Mouse (Mus musculus) adrenal gland, adult 8-10 months (tissue): ENCODE data around the gene Rilpl1. TPM values are rescaled to one million over a fixed set of nuclear protein-coding genes. Genes with fewer than 3 reads are reported as not detected.
"Not testable (repeated sequence)": the region's sequence is repeated elsewhere in the genome, so short reads cannot be mapped to it uniquely, and the experiment has no call there.

Source experiments
- DNase-seq: peaks from one replicate; pipeline ENCODE4 v3.0.0; 2022
- total RNA-seq, 4 experiments: library from RNA; stranded (reverse); gene quantifications; 2 replicates each; pipeline ENCODE4 v1.2.4; 2022

Gene Rilpl1
- total RNA-seq, 4 experiments from 2014 or later = 16.1 to 26.7 (median 21.0) TPM

DNA sequence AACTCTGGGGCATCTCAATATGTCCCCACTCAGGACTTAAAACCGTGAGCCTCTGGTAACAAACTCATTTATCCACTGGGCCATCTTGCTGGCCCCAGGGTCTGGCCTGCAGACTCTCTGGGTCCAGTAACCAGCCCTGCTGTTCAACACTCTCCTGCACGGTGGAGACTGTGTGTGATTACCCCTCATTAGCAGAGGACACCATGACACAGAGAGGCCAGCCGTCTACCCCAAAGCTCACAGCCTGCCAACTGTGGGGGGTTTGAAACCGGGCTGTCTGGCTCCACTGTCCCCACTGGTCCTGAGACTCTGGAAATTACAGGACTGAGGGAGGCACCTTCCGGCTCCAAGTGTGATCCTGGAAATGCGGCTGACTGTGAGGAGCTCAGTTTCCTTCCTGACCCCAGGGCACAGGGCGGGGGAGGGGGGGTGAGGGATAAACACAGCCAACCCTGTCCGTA is 2.0 kb downstream of the Rilpl1 start:
- DNase-seq = no peak

DNA sequence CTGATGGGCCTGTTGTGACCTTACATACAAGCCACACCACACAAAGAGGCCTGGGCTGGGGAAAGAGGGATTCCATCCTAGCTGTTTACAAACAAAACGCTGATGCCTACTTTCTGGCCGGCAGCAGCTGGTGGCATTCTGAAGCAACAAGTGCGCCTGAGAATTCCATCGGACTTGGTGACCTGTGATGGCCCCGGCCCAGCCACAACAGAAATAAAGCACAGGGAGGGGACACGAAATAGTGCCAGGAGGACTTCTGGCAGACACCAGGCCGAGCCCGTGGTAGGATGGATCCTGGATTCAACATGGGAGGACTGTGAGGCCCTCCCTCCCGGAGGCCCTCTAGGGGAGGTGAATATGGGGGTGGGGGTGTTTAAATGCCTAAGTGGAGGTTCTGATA is 2.4 kb downstream of the Rilpl1 start:
- DNase-seq = no peak

DNA sequence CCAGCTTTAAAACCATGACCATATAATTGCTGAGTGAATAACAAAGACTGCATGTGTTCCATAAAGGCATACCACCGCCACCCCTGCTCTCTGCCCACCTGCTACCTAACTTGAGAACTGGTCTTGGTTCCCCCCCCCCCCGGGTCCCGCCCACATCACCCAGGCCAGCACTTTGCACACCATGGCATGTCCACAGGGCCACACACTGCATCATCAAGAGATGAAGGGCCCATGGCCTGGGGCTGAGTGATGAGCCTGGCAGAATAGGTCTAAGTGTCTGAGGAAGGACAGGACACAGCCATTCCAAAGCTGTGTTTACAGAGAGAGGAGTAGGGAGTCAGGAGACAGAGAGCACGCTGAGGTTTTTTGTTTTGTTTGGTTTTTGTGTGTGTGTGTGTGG is 2.8 kb downstream of the Rilpl1 start:
- no peak for DNase-seq

DNA sequence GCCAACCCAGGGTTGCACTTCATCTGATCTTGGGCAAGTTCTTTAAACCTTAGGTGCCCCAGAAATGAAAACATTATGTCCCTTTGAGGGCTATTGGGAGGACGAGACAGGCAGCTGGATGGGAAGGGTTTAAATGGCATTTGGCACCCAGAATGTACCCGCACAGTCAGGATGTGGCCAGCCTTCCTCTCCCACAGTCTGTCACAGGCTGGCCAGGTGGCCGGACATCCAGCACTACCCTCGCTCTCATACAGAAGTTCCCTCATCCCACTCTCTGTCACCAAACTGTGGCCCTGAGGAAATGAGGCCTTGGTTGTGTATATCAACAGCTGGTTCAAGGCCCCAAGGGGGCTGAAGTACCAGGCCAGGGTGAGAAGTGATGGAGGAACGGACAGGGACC is 6.2 kb downstream of the Rilpl1 start:
- no peak for DNase-seq

DNA sequence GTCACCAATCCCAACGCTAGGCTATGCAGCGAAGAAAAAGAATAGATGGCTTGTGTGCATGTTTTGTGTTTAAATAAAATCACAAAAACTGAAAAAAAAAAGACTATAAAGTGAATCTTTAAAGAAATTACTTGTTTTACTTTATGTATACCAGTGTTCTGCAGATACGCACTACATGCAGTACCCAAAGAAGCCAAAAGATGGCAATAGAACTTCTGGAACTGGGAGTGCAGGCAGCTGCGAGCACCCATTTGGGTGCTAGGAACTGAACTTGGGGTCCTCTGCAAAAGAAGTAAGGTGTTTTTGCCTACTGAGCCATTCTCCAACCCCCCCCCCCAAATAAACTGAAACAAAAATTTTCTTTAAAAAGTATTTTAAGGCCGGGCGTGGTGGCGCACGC is 8.2 kb downstream of the Rilpl1 start:
- no peak for DNase-seq

DNA sequence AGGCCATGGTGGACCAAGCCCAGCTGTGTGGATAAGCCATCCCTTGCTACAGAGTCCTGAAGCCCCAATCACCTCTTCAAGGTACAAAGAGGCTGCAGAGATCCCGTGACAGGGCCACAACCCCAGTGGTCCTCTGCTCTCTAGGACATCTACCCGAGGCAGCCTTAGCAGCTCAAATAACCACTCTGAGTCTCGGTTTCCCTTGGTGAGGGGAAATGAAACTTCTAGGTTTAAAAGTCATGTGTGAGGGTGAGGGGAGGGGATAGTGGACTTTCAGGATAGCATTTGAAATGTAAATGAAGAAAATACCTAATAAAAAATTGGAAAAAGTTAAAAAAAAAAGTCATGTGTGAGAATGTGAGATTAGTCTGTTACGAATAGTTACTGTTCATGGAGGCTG is 9.6 kb downstream of the Rilpl1 start:
- no peak for DNase-seq

DNA sequence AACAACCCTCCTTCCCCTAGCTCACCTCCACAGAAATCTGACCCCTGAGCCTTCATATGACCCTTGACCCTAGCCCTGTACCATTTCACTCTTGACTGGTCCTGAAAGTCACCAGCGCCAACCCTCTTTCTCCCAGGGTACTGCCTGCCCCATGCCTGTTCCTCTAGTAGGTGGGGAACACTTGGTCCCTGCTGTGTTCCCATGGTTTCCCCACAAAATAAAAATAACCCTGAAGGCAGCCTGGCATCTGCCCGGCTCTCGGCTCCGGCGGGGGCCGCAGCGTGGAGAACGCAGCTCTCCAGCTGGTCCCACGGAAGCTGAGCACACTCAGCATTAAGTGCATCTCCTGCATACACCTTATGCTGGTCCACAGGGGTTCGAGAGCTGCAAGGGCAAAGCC is 12.5 kb downstream of the Rilpl1 start:
- DNase-seq = no peak

DNA sequence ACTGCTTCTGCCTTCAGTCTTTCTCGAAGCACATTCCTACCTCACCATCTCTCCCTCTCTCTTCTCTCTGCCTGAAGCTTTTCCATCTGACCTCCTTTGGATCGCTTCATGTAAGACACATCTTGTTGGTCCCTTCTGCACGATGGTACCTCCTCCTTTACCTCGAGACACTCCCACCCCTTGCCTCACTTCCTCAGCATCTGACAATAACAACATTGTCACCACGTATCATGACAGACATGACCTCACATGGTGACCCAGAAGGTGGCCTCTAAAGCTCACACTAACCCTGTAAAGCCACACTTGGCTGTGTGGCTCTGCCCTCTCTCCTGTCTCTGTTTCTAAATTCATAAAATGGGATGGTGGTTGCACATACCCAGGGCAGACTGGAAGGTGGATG is 15.4 kb downstream of the Rilpl1 start:
- no peak for DNase-seq

DNA sequence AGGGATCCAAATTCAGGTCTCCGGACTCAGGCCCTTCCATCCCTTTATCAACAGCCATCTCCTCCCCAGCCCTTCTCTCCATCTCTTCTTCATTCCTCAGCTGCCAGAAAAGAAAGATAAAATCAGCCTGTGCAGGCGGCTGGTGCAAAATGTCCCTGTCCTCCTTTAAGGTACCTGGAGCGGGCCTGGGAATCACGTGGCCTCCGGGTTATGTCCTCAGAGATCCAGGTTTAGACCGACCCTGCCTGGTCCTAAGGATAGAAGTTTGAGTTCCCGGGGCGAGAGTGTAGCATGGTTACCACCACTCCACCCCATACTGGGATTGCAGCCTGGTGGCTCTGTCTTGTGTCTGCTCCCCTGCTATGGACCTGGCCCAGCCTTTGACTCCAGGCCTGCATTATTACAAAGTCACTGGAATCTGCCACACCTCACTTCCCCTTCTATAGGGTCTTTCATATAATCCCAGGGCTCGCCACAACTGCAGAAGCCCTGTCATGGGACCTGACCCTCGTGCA is 20.6 kb downstream of the Rilpl1 start:
- no peak for DNase-seq

DNA sequence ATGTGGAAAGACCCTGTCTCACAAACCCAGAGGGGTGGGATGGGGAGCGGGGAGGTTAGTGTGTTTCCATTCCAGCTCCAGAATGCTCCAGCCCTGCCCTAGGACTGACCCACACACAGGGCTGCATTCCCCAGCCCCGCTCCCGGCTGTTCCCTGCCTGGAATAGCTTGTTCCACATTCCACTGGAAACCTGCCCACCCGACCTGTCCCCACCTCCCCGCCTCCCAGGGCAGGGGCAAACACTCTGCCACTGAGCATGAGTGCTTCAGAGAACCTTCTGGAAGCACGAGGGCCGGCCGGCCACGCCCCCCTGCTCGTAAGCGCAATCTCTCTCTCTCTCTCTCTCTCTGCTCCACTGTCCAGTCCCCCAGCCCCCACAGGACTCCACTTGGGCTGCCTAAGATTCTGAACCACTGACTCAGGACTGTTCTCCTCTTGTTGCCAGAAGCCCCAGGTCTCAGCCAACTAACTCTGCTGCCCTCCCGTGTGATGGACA is 21.4 kb downstream of the Rilpl1 start:
- DNase-seq = no peak

DNA sequence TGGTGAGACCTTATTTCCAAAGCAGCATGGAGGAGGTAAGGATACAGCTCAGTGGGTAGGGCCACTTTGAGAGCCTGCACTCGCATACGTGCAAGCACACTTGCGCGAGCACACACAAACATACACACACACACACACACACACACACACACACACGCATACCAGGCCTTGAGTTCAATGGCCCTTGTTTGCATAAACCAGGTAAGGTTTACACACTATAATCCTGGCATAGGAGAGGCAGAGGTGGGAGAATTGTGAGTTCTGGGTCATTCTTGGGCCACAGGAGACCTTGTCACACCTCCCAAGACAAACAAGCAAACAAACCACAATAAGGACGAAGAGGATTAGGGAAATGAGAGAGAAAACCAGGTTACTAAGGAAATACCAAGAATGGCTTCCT is 22.0 kb downstream of the Rilpl1 start:
- DNase-seq = no peak

DNA sequence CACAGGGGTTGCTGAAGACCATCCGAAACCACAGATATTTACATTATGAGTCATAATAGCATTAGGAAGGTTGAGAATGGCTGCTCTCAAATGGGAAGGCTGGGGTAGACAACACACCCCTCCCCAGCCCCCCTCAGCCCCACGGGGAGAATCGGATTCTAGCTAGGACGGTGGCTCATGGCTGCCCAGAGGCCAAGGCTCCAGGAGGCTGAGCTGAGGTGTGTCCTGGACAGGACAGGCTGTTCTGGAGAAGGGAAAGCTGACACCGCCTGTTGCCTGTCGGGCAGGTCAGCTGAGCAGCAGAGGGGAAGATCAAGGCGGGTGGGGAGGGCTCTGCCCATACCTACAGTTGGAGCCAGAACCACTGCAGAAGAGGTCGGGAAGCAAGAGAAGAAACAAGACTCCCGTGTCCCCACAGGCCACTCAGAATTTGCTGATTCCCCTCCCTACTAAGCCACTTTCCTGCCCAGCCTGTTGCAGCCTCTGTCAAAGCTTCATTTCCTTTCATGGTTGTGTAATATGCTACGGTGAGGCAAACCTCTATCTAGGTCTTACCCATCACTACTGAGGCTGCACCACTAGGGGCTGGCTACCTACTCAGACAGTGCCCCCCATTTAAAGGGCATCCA is 24.3 kb downstream of the Rilpl1 start:
- no peak for DNase-seq

DNA sequence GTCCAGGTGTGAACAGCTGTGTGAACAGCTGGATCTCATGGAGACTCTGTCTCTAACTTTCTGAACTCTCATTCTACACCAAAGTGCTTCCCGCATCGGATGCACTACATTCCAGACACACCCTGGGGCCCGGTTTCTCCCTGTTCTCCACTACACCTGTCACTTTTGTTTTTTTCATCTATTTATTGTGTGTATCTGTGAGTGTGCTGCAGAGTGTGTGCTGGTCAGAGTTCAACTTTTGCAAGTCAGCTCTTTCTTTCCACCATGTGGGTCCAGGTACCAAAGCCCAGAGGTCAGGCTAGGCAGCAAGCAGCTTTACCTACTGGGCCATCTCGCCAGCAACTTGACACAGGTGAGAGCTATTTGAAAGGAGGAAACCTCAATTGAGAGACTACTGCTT is 26.0 kb downstream of the Rilpl1 start:
- no peak for DNase-seq

DNA sequence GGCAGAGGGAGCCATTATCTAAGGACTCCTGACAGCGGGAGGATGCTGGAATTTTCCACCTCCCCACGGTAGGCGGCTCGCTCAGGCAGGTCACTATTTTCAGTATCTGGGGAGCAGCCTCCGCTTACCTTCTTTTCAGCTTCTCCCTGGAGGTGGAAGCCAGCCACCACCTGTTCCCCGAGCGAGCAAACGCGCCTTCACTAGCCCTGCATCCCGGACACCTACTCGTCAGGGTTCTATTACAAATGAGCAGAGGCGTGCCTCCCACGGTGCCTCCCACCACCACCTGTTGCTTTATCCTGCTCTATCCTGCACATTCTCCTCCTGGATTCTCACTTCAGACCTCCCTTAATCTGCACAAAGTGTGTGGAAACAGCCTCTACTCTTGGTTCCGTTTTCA is 27.4 kb downstream of the Rilpl1 start:
- DNase-seq = no peak

DNA sequence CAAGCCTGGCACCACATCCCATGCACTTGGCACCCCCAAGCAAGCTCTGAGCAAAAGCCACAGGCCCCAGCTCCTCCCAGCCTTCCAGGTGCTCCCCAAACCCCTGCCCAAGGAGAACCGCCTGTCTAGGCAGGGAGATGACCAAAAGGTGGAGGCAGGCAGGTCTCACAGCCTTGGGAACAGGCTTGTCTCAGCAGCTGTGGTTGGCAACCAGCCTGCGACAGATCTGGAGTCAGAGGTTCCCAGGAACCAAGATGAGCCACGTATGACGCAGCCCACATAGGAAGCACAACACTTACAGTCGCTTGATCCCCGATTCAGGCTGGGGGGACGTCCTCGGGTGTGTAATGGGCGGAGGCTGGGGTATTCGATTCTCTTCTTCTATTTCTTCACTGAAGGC is 29.6 kb downstream of the Rilpl1 start:
- no peak for DNase-seq

DNA sequence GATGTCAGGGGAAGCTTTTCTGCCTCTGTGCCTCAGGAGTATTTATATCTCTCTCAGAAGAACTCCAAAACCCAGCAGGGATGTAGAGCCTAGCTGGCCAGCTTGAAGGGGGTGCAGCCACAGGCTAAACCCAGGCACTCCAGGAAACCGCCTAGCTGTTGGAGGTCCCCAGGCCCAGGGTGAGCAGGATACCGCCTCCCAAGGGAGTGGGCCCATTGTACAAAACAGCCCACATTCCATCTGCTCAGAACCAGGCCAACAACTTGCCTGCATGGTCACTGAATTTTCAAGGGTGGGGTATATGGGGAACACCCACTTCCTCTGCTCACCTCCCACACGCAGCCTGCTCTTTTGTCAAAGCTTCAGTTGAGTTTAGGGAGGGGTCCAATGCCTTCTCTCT is 30.6 kb downstream of the Rilpl1 start:
- no peak for DNase-seq

DNA sequence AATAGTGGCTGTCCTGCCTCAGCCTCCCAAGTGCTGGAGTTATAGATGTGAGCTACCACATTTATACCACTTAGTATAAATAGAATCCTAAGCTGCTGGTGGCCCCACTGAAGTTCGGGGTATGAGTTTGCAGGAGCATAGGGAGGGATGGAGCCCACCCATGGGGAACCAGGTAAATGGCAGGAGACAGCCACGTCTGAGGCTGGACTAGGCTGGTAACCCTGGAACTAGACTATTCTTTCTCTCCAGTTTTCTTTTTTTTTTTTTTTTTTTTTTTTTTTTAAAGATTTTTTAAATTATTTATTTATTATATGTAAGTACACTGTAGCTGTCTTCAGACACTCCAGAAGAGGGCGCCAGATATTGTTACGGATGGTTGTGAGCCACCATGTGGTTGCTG is 31.2 kb downstream of the Rilpl1 start:
- not testable (repeated sequence) for DNase-seq

DNA sequence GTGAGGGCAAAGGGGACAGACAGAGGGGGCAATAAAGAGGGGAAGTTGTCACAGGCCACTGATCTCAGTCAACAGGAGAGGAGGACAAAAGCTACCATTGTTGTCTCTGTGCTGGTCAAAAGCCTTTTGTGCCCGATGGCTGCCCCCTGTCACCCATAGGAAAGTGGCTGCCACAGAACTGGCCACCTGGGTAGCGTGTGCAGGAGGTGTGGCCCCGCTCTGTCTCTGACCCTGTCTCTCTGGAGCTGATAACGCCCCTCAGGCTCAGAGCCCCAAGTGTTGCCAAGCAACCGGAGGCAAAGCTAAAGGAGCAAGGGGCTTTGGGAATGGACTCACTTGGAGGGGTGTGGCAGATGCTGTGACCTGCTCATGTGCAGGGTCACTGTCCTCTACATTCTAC is 32.2 kb downstream of the Rilpl1 start:
- no peak for DNase-seq

DNA sequence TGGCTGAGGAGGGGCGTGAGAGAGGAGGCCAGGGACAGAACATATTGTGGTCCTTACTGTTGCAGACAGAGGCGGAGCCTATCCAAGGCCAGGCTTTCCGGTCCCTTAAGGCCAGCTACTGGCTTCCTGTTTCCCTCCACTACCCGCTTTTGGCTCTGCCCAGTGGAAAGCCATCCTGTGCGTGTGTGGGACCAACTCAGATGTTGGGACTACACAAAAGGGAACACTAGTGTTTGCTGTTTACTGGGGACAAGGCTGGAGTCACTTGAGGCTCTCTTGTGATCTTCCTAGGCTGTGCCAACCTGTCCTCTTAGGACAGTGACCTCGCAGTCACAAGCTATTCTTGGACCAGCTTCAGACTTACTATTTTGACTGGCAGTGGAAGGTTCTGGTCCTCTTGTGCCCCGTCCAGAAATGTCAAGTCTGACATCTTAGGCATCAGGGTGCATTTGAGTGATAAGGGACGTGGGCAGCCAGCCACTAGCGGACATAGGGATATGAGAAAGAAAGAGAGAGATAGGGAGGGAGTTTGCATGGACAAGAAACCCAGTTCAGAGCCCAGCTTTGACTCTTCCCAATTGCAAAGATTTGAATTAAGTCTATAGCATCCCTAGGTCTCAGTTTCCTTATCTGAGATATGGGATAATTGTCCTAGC is 32.8 kb downstream of the Rilpl1 start:
- DNase-seq = peak; percentile 55

DNA sequence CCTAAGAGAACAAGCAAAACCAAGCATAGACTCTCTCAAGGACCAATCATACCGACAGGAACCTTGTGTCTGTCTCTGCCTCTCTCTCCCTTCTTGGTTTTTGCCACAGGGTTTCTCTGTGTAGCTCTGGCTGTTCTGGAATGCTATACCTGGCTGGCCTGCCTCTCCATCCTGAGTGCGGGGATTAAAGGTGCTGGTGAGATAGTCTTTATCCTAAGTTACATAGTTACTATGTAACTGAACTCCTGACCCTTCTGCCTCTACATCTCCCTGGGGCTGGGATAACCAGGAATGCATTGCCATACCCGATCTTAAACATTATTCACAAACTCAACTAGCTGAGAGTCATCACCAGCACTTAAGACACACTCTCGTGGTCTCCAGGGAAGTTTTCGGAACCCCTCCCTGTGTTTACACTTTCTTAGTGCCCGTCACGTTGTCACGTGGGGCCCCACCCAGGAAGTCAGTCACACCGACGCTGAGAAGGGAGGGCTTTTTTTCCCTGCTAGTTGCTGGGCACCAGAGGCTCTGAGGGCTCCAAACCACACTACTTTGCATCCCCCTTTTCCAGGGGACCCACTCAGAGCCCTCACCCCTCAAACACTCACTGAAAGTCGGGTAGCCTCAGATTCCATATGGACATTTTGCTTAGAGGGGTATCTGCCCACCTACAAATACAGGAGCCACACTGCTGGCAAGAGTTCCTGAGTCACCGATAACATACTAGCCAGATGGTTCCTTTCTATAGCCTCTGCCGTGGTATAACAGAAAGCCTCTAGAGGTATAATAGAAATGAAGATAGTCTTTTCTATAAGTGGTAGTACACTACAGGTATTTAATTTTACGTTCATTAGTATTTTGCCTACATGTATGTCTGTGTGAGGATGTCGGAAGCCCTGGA is 34.3 kb downstream of the Rilpl1 start:
- no peak for DNase-seq

DNA sequence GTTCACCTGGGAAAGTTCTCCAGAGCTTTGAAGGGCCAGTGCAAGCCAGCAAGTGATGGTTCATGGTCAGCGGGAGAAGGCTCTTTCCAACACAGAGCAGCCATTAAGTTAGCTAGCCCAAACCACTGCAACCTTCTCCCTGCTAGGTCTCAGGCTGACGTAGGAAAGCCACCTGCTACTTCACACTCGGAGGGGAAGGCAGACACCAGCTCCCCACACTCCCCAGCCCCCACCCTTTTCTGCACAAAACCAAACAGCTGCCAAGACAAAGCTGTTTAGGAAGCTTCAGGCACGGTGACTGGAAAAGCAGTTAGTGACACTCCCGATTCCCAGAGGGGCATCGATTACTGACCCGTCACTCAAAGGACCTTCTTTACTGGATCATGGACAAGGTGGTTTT is 35.6 kb downstream of the Rilpl1 start:
- no peak for DNase-seq

DNA sequence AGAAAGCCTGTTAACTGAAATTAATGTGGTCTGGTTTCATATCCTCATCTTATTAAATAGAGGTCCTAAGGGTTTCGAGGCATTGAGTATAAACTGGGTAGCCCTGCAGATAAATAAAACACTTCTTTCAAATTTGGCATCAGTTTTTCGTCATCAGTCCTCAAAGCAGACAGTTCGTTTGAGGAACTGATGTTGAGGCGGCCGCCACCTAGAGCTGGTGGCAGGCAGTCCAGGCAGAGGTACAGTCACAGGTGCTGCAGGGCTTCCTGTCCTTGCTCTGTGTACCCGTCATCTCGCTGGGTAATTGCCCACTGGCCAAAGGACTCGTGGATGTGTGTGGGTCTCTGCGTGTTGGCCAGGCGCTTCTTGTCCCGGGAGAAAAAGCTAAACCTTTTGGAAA is 37.7 kb downstream of the Rilpl1 start:
- no peak for DNase-seq

DNA sequence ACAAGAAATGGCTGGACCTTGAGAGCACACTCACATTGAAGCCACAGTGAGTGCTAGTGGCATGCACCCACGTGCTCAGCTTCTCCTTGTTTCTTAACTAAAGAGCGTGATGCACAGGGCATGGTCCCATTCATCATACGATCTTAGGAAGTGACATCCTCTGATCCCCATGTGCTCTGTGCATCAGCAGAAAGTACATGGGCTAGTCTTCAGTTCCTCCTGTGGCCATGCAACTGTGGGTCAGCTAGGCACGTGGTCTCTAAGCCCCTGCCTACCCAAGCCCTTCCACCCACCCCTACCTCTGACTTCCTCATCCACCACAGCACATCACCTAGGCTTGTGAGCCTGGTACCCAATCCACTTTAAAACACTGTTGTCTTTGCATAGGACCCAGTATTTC is 38.6 kb downstream of the Rilpl1 start:
- no peak for DNase-seq
